Mouse (Mus musculus): Measurements from ENCODE around the gene Gpsm2. TPM values are rescaled to one million over a fixed set of nuclear protein-coding genes. Genes with fewer than 3 reads are reported as not detected.
"Not testable (repeated sequence)": the region's sequence is repeated elsewhere in the genome, so short reads cannot be mapped to it uniquely, and the experiment has no call there.

Gene Gpsm2
- total RNA-seq, 2 experiments from 2014 or later: 0.78 to 0.97 TPM

GRCm38 (mm10) chr3:108727344-108727743 is 5.2 kb upstream of the Gpsm2 start:
- no peak for DNase-seq (ENCODE audit: low spot score)

- no peak for DNase-seq (ENCODE audit: low spot score)
Observed at GRCm38 (mm10) chr3:108726413-108726812, 4.3 kb upstream of the Gpsm2 start.

GRCm38 (mm10) chr3:108721076-108721991 is 775 bp downstream of the Gpsm2 start:
- DNase-seq (ENCODE audit: low spot score): peak; percentile 23

- DNase-seq (ENCODE audit: low spot score): no peak
Observed at GRCm38 (mm10) chr3:108719761-108720160, 2.3 kb downstream of the Gpsm2 start.

- DNase-seq (ENCODE audit: low spot score): no peak
Observed at GRCm38 (mm10) chr3:108719357-108719756, 2.8 kb downstream of the Gpsm2 start.

GRCm38 (mm10) chr3:108717896-108718502 is 4.1 kb downstream of the Gpsm2 start:
- no peak for DNase-seq (ENCODE audit: low spot score)

- no peak for DNase-seq (ENCODE audit: low spot score)
Observed at GRCm38 (mm10) chr3:108714837-108715236, 7.3 kb downstream of the Gpsm2 start.

GRCm38 (mm10) chr3:108713065-108713675 is 8.9 kb downstream of the Gpsm2 start:
- no peak for DNase-seq (ENCODE audit: low spot score)

GRCm38 (mm10) chr3:108711296-108711695 is 10.8 kb downstream of the Gpsm2 start:
- DNase-seq (ENCODE audit: low spot score): no peak

- DNase-seq (ENCODE audit: low spot score): no peak
Observed at GRCm38 (mm10) chr3:108702789-108703188, 19.3 kb downstream of the Gpsm2 start.

GRCm38 (mm10) chr3:108701256-108701655 is 20.9 kb downstream of the Gpsm2 start:
- no peak for DNase-seq (ENCODE audit: low spot score)

GRCm38 (mm10) chr3:108699786-108700185 is 22.3 kb downstream of the Gpsm2 start:
- DNase-seq (ENCODE audit: low spot score): no peak

GRCm38 (mm10) chr3:108698662-108699061 is 23.4 kb downstream of the Gpsm2 start:
- DNase-seq (ENCODE audit: low spot score): no peak

- no peak for DNase-seq (ENCODE audit: low spot score)
Observed at GRCm38 (mm10) chr3:108694321-108694720, 27.8 kb downstream of the Gpsm2 start.

GRCm38 (mm10) chr3:108689979-108690378 is 32.1 kb downstream of the Gpsm2 start:
- no peak for DNase-seq (ENCODE audit: low spot score)

GRCm38 (mm10) chr3:108689446-108689845 is 32.7 kb downstream of the Gpsm2 start:
- no peak for DNase-seq (ENCODE audit: low spot score)

- no peak for DNase-seq (ENCODE audit: low spot score)
Observed at GRCm38 (mm10) chr3:108689015-108689441, 33.1 kb downstream of the Gpsm2 start.

GRCm38 (mm10) chr3:108685701-108686100 is 36.4 kb downstream of the Gpsm2 start:
- DNase-seq (ENCODE audit: low spot score): no peak

GRCm38 (mm10) chr3:108683597-108683996 is 38.5 kb downstream of the Gpsm2 start:
- not testable (repeated sequence) for DNase-seq (ENCODE audit: low spot score)

- DNase-seq (ENCODE audit: low spot score): no peak
Observed at GRCm38 (mm10) chr3:108681004-108681403, 41.1 kb downstream of the Gpsm2 start.

- no peak for DNase-seq (ENCODE audit: low spot score)
Observed at GRCm38 (mm10) chr3:108676616-108677015, 45.5 kb downstream of the Gpsm2 start.

GRCm38 (mm10) chr3:108660941-108661340 is 61.2 kb downstream of the Gpsm2 start:
- no peak for DNase-seq (ENCODE audit: low spot score)

Data from gastrocnemius, adult 18-20 months (tissue).